Mouse (Mus musculus) lung, embryonic 15.5 days (tissue): Measurements from ENCODE around the gene Scn8a. TPM values are rescaled to one million over a fixed set of nuclear protein-coding genes. Genes with fewer than 3 reads are reported as not detected.

Experiments used
- ATAC-seq: fragments of 200-750 bp; cut with Nextera tagmentation; 2 replicates; pipeline ENCODE4 v1.8.0; 2017; ENCODE audit warnings: moderate number of reproducible peaks, borderline replicate concordance; ENCODE audit not compliant: low FRiP score, low TSS enrichment; ENCODE audit errors: extremely low read depth
- H3K27ac ChIP-seq: fragments of 300-500 bp; sonication (generic); 2 replicates; pipeline ENCODE4 v1.5.1; 2015; ENCODE audit warnings: moderate library complexity, mild to moderate bottlenecking, inconsistent platforms
- H3K27me3 ChIP-seq: fragments of 300-500 bp; sonication (generic); 2 replicates; pipeline ENCODE4 v1.6.1; 2015; ENCODE audit warnings: inconsistent platforms
- H3K36me3 ChIP-seq: fragments of 300-500 bp; sonication (generic); 2 replicates; pipeline ENCODE4 v1.6.1; 2015; ENCODE audit warnings: inconsistent platforms
- H3K4me1 ChIP-seq: fragments of 300-500 bp; sonication (generic); 2 replicates; pipeline ENCODE4 v1.6.1; 2015; ENCODE audit warnings: inconsistent platforms
- H3K4me2 ChIP-seq: fragments of 300-500 bp; sonication (generic); 2 replicates; pipeline ENCODE4 v1.6.1; 2015; ENCODE audit warnings: inconsistent platforms, mild to moderate bottlenecking, moderate library complexity
- H3K4me3 ChIP-seq: fragments of 300-500 bp; sonication (generic); 2 replicates; pipeline ENCODE4 v1.5.1; 2015; ENCODE audit warnings: mild to moderate bottlenecking, inconsistent platforms
- H3K9ac ChIP-seq: fragments of 300-500 bp; sonication (generic); 2 replicates; pipeline ENCODE4 v1.6.1; 2015; ENCODE audit warnings: inconsistent platforms
- H3K9me3 ChIP-seq: fragments of 300-500 bp; sonication (generic); 2 replicates; pipeline ENCODE4 v1.6.1; 2016; ENCODE audit warnings: inconsistent platforms
- WGBS: fragments of 180-500 bp; shearing (Covaris S2); methylation state at CpG from one replicate; pipeline ENCODE4 v1.1.7; 2015; 5-methylcytosine and 5-hydroxymethylcytosine counted together
- polyA plus RNA-seq: library from polyadenylated mRNA; unstranded; fragments of >200 nt; fragmentation: Nextera tagmentation; extraction: Ambion mirVana; gene quantifications from 2 replicates; pipeline ENCODE4 v1.2.1, GENCODE M21; 2015

The Scn8a gene
- polyA plus RNA-seq, 1 experiment from 2014 or later = 1.4 TPM

GRCm38 (mm10) chr15:100961561-100961960 is 91.9 kb downstream of the Scn8a start:
- no peaks in the 10 kb centered on the region for H3K4me1 ChIP-seq
- no peak overlapping the region for H3K4me2 ChIP-seq
- H3K36me3 ChIP-seq = no peaks in the 10 kb centered on the region
- H3K27me3 ChIP-seq = no peaks in the 10 kb centered on the region; the same call in 1 of the 2 replicates
- no peak overlapping the region for H3K4me3 ChIP-seq
- ATAC-seq = no peak
- H3K9ac ChIP-seq = no peak overlapping the region
- WGBS = 66% methylated on average over 4 of the region's 4 CpGs
- H3K9me3 ChIP-seq = no peaks in the 10 kb centered on the region
- no peak overlapping the region for H3K27ac ChIP-seq

DNA sequence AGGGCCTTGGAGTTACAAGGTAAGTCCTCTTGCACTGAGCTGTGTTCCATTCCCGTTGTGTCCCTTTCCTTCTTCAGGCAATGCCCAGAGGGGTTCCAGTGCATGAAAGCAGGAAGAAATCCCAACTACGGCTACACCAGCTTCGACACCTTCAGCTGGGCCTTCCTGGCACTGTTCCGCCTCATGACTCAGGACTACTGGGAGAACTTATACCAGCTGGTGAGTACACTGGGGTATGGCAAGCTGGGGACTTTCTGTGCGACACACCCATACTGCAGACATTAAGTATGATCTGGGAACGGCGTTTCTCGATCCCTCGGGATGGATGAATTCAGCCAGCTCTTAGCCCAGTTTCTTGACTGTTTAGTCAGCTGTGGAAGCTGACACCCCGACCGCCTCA is 101.8 kb downstream of the Scn8a start:
- Histone ChIP-seq H3K4me1 (0 out of 2 replicates have a peak, but pooled peaks cover 4% of the 10 kb centered on the region), H3K27ac (no peak overlapping the region), H3K4me2 (no peak overlapping the region), H3K27me3 (peaks cover 5% of the 10 kb centered on the region), H3K9me3 (no peaks in the 10 kb centered on the region), H3K9ac (no peak overlapping the region), H3K36me3 (no peaks in the 10 kb centered on the region), H3K4me3 (no peak overlapping the region)
- WGBS = 74% methylated on average over 11 of the region's 11 CpGs
- ATAC-seq = no peak

DNA sequence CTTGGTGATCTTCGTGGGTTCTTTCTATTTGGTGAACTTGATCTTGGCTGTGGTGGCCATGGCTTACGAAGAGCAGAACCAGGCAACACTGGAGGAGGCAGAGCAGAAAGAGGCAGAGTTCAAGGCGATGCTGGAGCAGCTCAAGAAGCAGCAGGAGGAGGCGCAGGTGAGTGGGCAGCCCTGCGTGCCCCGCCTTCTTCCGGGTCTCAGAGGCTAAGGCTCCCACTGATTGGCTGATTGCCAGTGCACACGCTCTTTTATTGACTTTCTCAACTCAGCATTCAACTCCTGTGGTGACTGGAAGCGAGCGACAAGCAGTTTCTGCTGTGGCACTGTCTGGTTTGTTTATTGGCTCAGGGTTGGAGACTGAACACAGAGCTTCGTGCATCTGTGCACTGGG is 103.1 kb downstream of the Scn8a start:
- H3K27me3 ChIP-seq = peaks cover 5% of the 10 kb centered on the region; the same call in 1 of the 2 replicates
- H3K4me1 ChIP-seq = 0 out of 2 replicates have a peak, but pooled peaks cover 4% of the 10 kb centered on the region
- no peaks in the 10 kb centered on the region for H3K36me3 ChIP-seq
- no peak overlapping the region for H3K27ac ChIP-seq
- no peak overlapping the region; the same call in 1 of the 2 replicates for H3K4me2 ChIP-seq
- H3K4me3 ChIP-seq = no peak overlapping the region
- 24% methylated on average over 11 of the region's 11 CpGs for WGBS
- no peaks in the 10 kb centered on the region for H3K9me3 ChIP-seq
- no peak; the same call in 1 of the 2 replicates for ATAC-seq
- no peak overlapping the region for H3K9ac ChIP-seq

GRCm38 (mm10) chr15:100974679-100975078 is 105.0 kb downstream of the Scn8a start:
- WGBS = 88% methylated on average over 1 of the region's 1 CpGs
- H3K27me3 ChIP-seq = no peaks in the 10 kb centered on the region; the same call in 1 of the 2 replicates
- H3K4me1 ChIP-seq = 0 out of 2 replicates have a peak, but pooled peaks cover 4% of the 10 kb centered on the region
- no peak overlapping the region for H3K4me2 ChIP-seq
- no peak overlapping the region for H3K4me3 ChIP-seq
- no peaks in the 10 kb centered on the region for H3K36me3 ChIP-seq
- no peak for ATAC-seq
- no peaks in the 10 kb centered on the region for H3K9me3 ChIP-seq
- no peak overlapping the region for H3K27ac ChIP-seq
- H3K9ac ChIP-seq = no peak overlapping the region

DNA sequence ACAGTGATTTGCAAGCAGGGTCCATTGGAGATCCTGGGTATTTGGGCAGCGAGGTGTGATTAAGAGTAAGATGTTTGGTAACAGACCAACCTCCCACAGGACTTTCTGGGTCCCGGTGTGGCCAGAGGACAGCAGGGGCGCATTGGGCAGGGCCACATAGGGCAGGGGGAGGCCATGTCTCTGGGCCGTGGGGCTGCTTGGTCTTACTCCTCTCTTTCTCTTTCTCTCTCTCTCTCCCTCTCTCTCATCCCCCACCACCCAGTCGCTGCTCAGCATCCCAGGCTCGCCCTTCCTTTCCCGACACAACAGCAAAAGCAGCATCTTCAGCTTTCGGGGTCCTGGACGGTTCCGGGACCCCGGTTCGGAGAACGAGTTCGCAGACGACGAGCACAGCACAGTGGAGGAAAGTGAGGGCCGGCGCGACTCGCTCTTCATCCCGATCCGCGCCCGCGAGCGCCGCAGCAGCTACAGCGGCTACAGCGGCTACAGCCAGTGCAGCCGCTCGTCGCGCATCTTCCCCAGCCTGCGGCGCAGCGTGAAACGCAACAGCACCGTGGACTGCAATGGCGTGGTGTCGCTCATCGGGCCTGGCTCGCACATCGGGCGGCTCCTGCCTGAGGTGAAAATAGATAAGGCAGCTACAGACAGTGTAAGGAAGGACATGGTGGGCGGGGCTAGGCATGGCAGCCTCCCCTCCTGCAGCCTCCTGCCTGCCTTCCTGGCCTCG is 113.9 kb downstream of the Scn8a start:
- H3K27ac ChIP-seq = no peak overlapping the region
- peak; percentile 74 for ATAC-seq
- under 1% methylated on average over 46 of the region's 46 CpGs for WGBS
- peaks cover 4% of the 10 kb centered on the region for H3K4me1 ChIP-seq
- H3K9ac ChIP-seq = peak overlapping the region; percentile 37
- peak overlapping the region; percentile 44 for H3K4me3 ChIP-seq
- H3K36me3 ChIP-seq = no peaks in the 10 kb centered on the region
- H3K9me3 ChIP-seq = no peaks in the 10 kb centered on the region
- H3K4me2 ChIP-seq = peak overlapping the region; percentile 86
- peaks cover 33% of the 10 kb centered on the region for H3K27me3 ChIP-seq

DNA sequence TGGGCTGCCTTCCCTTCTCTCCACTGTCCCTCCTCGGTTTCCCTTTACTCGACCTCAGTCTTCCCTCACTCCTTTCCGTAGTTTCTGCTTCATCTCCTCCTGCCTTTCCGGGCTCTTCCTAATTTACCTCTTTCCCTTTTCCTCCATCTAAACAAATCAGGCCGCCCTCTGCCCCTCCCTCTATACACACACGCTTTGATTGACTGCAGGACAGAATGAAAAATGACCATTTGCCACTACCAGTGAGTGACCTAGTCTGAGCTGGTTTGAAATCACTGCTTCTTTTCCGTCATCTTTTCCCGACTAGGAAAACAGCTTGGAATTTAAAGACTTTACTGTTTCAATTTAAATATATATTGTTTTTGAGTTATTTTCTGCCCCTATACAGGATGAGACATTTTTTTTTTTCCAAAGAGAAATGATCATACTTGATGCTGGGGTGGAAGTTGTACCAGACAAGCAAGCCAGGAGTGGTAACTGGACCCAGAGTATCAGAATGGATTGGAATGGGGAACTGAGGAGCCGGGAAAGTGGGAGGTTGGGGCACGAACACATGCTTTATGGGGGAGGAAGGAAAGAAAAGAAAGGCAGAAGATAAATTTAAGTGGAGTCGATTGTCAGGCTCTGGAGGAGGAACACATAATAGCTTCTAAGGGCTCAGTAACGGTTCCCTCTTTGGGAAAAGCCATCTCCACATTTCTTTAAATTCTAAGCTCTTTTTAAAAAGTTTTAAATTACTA is 114.7 kb downstream of the Scn8a start:
- Histone ChIP-seq H3K27ac (no peak overlapping the region), H3K4me3 (peak overlapping the region; percentile 44), H3K27me3 (peaks cover 33% of the 10 kb centered on the region), H3K9ac (peak overlapping the region; percentile 37; the same call in 1 of the 2 replicates), H3K9me3 (no peaks in the 10 kb centered on the region), H3K36me3 (no peaks in the 10 kb centered on the region), H3K4me1 (peaks cover 4% of the 10 kb centered on the region), H3K4me2 (peak overlapping the region; percentile 86)
- no peak for ATAC-seq
- 20% methylated on average over 12 of the region's 12 CpGs for WGBS

- Histone ChIP-seq H3K9ac (no peak overlapping the region), H3K27ac (no peak overlapping the region), H3K4me2 (no peak overlapping the region), H3K36me3 (no peaks in the 10 kb centered on the region), H3K27me3 (peaks cover 28% of the 10 kb centered on the region), H3K4me1 (peaks cover 4% of the 10 kb centered on the region), H3K9me3 (no peaks in the 10 kb centered on the region), H3K4me3 (no peak overlapping the region)
- WGBS = 83% methylated on average over 10 of the region's 10 CpGs
- no peak for ATAC-seq
Observed at GRCm38 (mm10) chr15:100986479-100986878, 116.8 kb downstream of the Scn8a start.

DNA sequence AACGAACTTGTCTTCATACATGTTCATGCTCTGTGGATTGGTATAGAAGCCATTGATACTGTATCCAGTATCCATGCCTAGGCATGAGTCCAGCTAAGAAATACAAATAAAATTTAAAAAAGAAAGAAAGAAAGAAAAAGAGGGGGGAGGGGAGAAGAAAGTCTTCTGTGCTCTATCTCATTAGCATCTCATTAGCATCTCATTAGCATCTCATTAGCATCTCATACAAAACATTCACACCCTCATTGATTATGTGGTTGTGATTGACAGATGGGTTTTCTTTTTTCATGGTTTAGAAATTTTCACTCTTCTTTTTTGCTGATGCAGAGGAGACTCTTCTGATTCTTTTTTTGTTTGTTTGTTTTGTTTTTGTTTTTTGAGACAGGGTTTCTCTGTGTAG is 117.4 kb downstream of the Scn8a start:
- Histone ChIP-seq H3K4me2 (no peak overlapping the region), H3K27ac (no peak overlapping the region), H3K27me3 (peaks cover 28% of the 10 kb centered on the region), H3K9me3 (no peaks in the 10 kb centered on the region), H3K36me3 (no peaks in the 10 kb centered on the region), H3K4me1 (peaks cover 4% of the 10 kb centered on the region), H3K9ac (no peak overlapping the region), H3K4me3 (no peak overlapping the region)
- ATAC-seq = no peak
- 93% methylated on average over 1 of the region's 1 CpGs for WGBS

DNA sequence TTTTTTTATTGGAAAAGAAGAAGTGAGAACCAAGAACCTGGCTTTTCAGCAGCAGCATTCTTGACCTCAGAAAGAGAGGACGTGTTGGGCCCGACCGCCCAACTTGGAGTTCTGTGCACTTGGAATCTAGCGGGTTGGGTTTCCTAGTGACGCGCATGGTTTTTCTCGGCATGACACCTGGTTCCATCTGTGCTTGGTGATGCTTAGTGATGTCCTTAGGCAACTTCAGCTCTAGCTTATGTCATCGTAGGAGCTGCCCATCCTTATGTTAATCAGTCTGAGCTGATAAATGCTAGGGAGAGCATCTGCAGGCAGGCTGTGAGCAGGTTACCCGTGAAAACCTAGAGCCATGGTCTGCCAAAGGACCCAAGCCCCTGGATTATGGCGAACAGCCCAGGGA is 120.6 kb downstream of the Scn8a start:
- Histone ChIP-seq H3K9ac (no peak overlapping the region), H3K27ac (no peak overlapping the region), H3K36me3 (no peaks in the 10 kb centered on the region), H3K27me3 (peaks cover 2% of the 10 kb centered on the region; the same call in 1 of the 2 replicates), H3K9me3 (no peaks in the 10 kb centered on the region), H3K4me1 (no peaks in the 10 kb centered on the region), H3K4me3 (no peak overlapping the region), H3K4me2 (no peak overlapping the region)
- ATAC-seq = no peak
- 86% methylated on average over 10 of the region's 10 CpGs for WGBS

DNA sequence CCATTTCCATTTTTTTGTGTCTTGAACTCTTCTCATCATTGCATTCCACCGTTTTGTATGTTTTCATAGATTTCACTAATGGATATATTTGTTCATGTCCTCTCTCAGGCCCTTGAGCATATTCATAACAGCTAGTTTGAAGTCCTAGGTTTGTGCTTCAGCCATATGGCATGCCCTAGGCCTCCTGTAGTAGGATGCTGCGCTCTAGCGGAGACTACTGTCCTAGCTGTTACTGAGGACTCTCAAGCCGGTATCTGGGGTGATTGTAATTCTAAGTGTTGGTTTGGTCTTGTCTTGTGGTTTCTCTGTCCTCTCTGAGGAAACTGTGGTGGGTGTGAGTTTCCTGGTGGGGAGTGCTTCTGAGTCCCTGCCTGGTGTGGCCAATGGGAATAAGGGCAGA is 127.4 kb downstream of the Scn8a start:
- H3K4me1 ChIP-seq = no peaks in the 10 kb centered on the region
- no peak overlapping the region for H3K9ac ChIP-seq
- no peak overlapping the region for H3K4me2 ChIP-seq
- no peaks in the 10 kb centered on the region for H3K36me3 ChIP-seq
- ATAC-seq = no peak
- H3K27ac ChIP-seq = no peak overlapping the region
- no peak overlapping the region for H3K4me3 ChIP-seq
- WGBS = 19% methylated on average over 4 of the region's 4 CpGs
- H3K9me3 ChIP-seq = no peaks in the 10 kb centered on the region
- H3K27me3 ChIP-seq = peaks cover 6% of the 10 kb centered on the region; the same call in 1 of the 2 replicates

- no peaks in the 10 kb centered on the region for H3K9me3 ChIP-seq
- ATAC-seq = no peak
- H3K27ac ChIP-seq = no peak overlapping the region
- H3K27me3 ChIP-seq = peaks cover 13% of the 10 kb centered on the region; the same call in 1 of the 2 replicates
- no peak overlapping the region for H3K9ac ChIP-seq
- no peak overlapping the region for H3K4me2 ChIP-seq
- 86% methylated on average over 1 of the region's 1 CpGs for WGBS
- H3K4me1 ChIP-seq = peaks cover 3% of the 10 kb centered on the region; the same call in 1 of the 2 replicates
- H3K36me3 ChIP-seq = no peaks in the 10 kb centered on the region
- H3K4me3 ChIP-seq = no peak overlapping the region
Observed at GRCm38 (mm10) chr15:101001685-101002084, 132.0 kb downstream of the Scn8a start.

DNA sequence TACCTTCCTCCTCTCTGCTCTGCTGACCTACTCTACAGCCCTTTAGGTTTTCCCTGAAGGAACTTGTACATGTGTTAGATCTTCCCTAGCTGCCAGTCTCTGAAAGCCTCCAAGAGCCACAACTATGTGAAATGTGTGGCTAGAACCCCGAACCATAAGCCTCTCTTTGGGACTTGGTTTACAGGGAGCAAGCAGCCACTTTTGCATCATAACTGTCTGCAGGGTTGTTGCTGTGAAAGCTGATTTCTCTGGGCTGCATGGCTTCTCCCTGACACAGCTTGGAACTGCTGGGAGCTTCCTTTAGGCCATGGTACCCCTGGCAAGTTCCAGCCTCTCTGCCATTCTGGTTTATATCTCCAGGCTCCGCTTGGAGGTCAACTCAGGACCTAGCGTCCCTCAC is 132.8 kb downstream of the Scn8a start:
- peaks cover 18% of the 10 kb centered on the region; the same call in 1 of the 2 replicates for H3K27me3 ChIP-seq
- H3K9me3 ChIP-seq = no peaks in the 10 kb centered on the region; the same call in 1 of the 2 replicates
- WGBS = 80% methylated on average over 3 of the region's 3 CpGs
- no peak overlapping the region for H3K4me2 ChIP-seq
- H3K4me3 ChIP-seq = no peak overlapping the region
- H3K9ac ChIP-seq = no peak overlapping the region
- peaks cover 9% of the 10 kb centered on the region; the same call in 1 of the 2 replicates for H3K4me1 ChIP-seq
- H3K36me3 ChIP-seq = no peaks in the 10 kb centered on the region
- no peak overlapping the region for H3K27ac ChIP-seq
- no peak for ATAC-seq
